Mouse (Mus musculus): ENCODE results near the gene Rbfox1.
A peak's percentile ranks its signal among the peaks of the same experiment; 100 is the strongest.

The Rbfox1 gene

DNA sequence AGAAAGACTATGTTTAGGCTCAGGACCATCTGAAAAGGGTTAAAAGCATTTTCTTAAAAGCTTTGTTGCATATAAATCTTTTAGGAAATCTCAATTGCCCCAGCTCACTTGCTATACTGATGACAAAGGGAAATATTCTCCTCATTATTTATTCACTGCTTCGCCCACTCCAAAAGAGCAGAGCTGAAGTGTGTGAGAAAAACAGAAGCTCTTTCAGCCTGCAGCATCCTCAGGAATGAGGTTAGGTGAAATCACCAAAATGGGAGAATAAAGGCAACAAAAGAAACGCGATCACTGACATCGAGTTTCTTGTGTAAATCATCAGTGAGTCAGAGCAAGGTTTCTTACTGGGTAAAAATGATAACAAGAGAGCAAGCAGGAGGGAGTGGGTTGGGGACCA is 1469.0 kb downstream of the Rbfox1 start:
- no peak for ATAC-seq (ENCODE audit: low TSS enrichment)

- 0 out of 2 replicates have a peak, but pooled peaks have one; percentile 42 for ATAC-seq (ENCODE audit: low TSS enrichment)
Observed at GRCm38 (mm10) chr16:7359043-7359442, 1473.9 kb downstream of the Rbfox1 start.

- peak; percentile 53; the same call in 1 of the 2 replicates for ATAC-seq (ENCODE audit: low TSS enrichment)
Observed at GRCm38 (mm10) chr16:7360706-7361105, 1475.6 kb downstream of the Rbfox1 start.

GRCm38 (mm10) chr16:7365878-7366277 is 1480.7 kb downstream of the Rbfox1 start:
- ATAC-seq (ENCODE audit: low TSS enrichment) = no peak

GRCm38 (mm10) chr16:7374146-7374545 is 1489.0 kb downstream of the Rbfox1 start:
- no peak for ATAC-seq (ENCODE audit: low TSS enrichment)

DNA sequence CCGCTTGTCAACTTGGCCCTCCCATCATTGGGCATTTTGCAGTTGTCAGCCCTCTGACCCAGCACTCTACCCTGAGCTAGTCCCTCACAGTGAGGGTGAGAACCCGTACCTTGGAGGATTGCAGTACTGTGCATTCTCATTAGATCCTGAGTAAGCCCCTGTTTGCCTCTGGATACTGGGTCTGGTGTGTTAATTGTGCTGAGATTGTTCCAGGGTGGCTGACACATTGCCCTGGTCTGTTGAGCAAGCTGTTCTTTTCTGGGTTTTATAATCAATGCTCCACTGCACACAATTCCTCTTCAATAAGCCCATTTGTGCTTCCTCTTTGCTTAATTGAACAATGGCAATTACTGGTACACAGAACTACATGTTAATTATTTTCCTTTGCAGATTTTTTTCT is 1489.5 kb downstream of the Rbfox1 start:
- ATAC-seq (ENCODE audit: low TSS enrichment) = no peak

DNA sequence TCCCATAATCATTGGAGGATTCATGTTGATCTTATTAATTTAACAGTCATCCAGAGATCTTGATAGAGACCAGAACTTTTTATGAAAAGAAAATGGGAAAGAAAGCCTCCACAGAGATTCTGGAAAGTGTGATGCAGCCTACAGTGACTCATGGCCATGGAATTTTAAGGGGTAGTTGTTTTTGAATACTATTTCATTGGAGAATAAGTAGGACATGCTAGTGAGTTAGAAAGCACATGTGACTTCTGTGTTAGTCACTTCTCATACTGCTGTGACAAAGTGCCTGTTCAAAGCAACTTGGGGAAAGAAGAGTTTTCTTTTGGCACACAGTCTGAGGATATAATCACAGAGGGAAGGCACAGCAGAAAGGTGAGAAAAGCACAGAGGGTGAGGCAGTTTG is 1510.9 kb downstream of the Rbfox1 start:
- ATAC-seq (ENCODE audit: low TSS enrichment) = peak; percentile 90

DNA sequence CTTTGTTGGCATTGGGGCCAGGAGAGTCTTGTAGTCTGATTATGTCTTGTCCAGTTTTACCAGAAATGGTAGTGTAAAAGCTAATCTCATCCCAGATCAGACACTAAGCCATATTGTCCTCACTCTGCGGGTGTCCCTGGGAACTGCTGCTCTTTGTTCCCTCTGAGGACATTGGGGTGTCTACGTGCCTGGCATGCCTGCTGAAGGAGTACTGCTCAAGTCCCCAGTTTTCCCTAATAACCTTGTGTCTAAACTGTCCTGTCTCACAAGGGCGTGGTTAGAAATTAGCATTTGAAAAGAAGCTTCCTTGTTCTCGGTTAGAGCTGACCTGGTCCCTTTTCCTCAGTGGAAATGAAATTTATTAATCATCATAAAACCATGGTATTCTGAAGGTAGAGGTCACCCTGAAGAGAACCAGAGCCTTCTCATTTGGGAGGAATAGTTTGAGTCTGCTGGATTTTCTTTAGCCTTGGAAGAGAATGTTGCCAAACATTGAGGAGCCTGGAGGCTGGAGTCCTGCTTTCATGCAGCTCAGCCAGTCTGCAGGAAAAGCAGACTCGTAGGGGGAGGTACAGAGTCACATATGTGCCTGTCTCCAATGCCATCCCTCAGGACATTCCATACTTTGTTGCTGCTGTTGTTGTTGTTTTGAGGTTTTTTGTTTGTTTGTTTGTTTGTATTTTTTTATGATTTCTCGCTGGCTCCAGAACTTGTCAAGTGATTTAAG is 1519.8 kb downstream of the Rbfox1 start:
- ATAC-seq (ENCODE audit: low TSS enrichment) = no peak

GRCm38 (mm10) chr16:7407862-7408640 is 1522.9 kb downstream of the Rbfox1 start:
- no peak for ATAC-seq (ENCODE audit: low TSS enrichment)

- peak; percentile 94 for ATAC-seq (ENCODE audit: low TSS enrichment)
Observed at GRCm38 (mm10) chr16:7419655-7420281, 1534.6 kb downstream of the Rbfox1 start.

DNA sequence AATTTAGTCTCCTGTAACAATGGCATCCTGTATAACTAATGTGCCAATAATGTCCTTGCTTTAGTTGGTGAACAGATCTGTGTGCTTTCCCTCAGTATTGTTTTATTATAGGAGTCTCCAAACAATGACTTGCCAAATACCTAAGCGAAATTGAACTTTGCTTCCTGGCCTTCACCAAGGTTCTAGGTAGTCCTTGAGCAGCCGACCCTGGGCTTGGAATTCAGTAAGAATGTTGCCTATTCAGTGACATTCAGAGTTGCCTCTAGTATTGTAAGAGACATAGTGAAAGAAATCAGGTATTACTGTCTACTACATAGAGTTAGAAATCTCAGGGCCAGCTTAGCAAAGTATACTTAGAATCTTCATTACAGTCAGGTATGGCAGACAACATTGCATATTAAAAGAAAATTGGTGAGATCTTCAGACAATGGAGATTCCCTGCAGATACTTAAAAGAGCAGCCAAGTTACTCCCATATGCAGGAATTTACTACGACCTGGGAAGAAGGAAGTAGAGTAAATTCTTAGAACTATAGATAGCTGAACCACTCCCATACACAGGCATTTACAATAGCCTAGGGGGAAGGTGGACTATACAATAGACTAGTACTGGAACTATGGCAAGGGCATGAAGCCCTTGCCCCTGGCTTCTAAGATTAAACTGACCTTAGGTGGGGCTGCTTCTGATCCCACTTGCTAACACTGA is 1540.4 kb downstream of the Rbfox1 start:
- ATAC-seq (ENCODE audit: low TSS enrichment) = no peak

DNA sequence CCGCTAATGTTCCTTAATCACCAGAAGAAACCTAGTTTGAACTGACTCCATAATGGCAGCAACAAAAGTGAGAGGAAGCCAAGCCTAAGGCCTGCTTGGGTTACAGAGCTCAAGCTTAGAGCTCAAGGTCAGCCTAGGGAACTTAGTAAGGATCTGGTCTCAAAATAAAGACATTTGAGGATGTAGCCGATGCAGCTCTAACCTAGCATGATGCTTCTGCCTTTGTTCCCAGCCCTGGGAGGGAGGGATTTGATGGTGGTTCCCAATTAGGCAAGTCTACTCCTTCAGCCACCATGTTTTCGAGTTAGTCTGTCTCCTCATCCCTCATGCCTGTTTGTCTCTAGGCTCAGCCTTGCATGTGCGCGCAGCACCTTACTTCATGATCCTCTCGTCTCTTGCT is 1548.1 kb downstream of the Rbfox1 start:
- no peak for ATAC-seq (ENCODE audit: low TSS enrichment)

- no peak for ATAC-seq (ENCODE audit: low TSS enrichment)
Observed at GRCm38 (mm10) chr16:7446791-7447290, 1561.7 kb downstream of the Rbfox1 start.

GRCm38 (mm10) chr16:7447718-7448649 is 1562.8 kb downstream of the Rbfox1 start:
- ATAC-seq (ENCODE audit: low TSS enrichment) = no peak

- ATAC-seq (ENCODE audit: low TSS enrichment) = no peak
Observed at GRCm38 (mm10) chr16:7451193-7451592, 1566.0 kb downstream of the Rbfox1 start.

DNA sequence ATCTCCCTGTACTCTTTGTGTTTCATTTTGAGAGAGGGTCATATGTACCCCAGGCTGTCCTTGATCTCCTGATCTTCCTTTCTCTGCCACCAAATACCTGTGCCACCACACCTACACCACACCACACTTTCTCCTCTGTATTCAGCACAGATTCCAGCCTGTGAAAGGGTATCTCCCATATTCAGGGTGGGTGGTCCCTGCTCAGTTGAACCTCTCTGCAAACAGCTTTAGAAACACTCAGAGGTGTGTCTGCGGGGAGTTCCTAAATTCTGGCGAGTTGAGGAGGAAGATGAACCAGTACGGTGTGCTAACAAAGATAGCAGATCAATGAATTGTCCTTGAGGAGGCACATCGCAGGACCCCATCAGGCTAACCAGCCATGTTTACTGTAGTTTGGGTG is 1572.4 kb downstream of the Rbfox1 start:
- no peak for ATAC-seq (ENCODE audit: low TSS enrichment)
